Mouse (Mus musculus): ENCODE measurements around the gene Zfp326.

Zfp326 gene

GRCm38 (mm10) chr5:105867427-105867826 lies 8.9 kb upstream of the Zfp326 start:
- no peak for DNase-seq (ENCODE audit: low spot score)

GRCm38 (mm10) chr5:105867841-105868447 lies 8.4 kb upstream of the Zfp326 start:
- no peak for DNase-seq (ENCODE audit: low spot score)

- no peak for DNase-seq (ENCODE audit: low spot score)
These were observed 7.8 kb upstream of the Zfp326 start for GRCm38 (mm10) chr5:105868593-105868992.

GRCm38 (mm10) chr5:105869739-105870138 lies 6.6 kb upstream of the Zfp326 start:
- no peak for DNase-seq (ENCODE audit: low spot score)

- no peak for DNase-seq (ENCODE audit: low spot score)
These were observed 5.2 kb upstream of the Zfp326 start for GRCm38 (mm10) chr5:105871140-105871539.

- no peak for DNase-seq (ENCODE audit: low spot score)
These were observed 4.2 kb upstream of the Zfp326 start for GRCm38 (mm10) chr5:105872176-105872575.

GRCm38 (mm10) chr5:105872916-105873315 lies 3.4 kb upstream of the Zfp326 start:
- DNase-seq (ENCODE audit: low spot score), result no peak

GRCm38 (mm10) chr5:105873774-105874173 lies 2.6 kb upstream of the Zfp326 start:
- DNase-seq (ENCODE audit: low spot score), result no peak

GRCm38 (mm10) chr5:105874476-105874875 lies 1.9 kb upstream of the Zfp326 start:
- DNase-seq (ENCODE audit: low spot score), result no peak

- no peak for DNase-seq (ENCODE audit: low spot score)
These were observed 785 bp downstream of the Zfp326 start for GRCm38 (mm10) chr5:105876925-105877774.

- DNase-seq (ENCODE audit: low spot score), result no peak
These were observed 11.0 kb downstream of the Zfp326 start for GRCm38 (mm10) chr5:105887317-105887716.

GRCm38 (mm10) chr5:105898161-105898560 lies 21.8 kb downstream of the Zfp326 start:
- no peak for DNase-seq (ENCODE audit: low spot score)

GRCm38 (mm10) chr5:105909209-105909608 lies 32.8 kb downstream of the Zfp326 start:
- no peak for DNase-seq (ENCODE audit: low spot score)

GRCm38 (mm10) chr5:105909671-105910070 lies 33.3 kb downstream of the Zfp326 start:
- DNase-seq (ENCODE audit: low spot score), result no peak

- no peak for DNase-seq (ENCODE audit: low spot score)
These were observed 35.1 kb downstream of the Zfp326 start for GRCm38 (mm10) chr5:105911498-105911897.

GRCm38 (mm10) chr5:105917398-105917797 lies 41.0 kb downstream of the Zfp326 start:
- no peak for DNase-seq (ENCODE audit: low spot score)

GRCm38 (mm10) chr5:105918289-105918688 lies 41.9 kb downstream of the Zfp326 start:
- DNase-seq (ENCODE audit: low spot score), result no peak

GRCm38 (mm10) chr5:105922818-105923487 lies 46.6 kb downstream of the Zfp326 start:
- DNase-seq (ENCODE audit: low spot score), result no peak

GRCm38 (mm10) chr5:105924347-105924746 lies 48.0 kb downstream of the Zfp326 start:
- no peak for DNase-seq (ENCODE audit: low spot score)

- DNase-seq (ENCODE audit: low spot score), result no peak
These were observed 49.3 kb downstream of the Zfp326 start for GRCm38 (mm10) chr5:105925568-105926255.

GRCm38 (mm10) chr5:105930282-105930681 lies 53.9 kb downstream of the Zfp326 start:
- no peak for DNase-seq (ENCODE audit: low spot score)

- no peak for DNase-seq (ENCODE audit: low spot score)
These were observed 56.0 kb downstream of the Zfp326 start for GRCm38 (mm10) chr5:105932392-105932791.
